Mouse (Mus musculus) liver, embryonic 12.5 days (tissue): ENCODE results near the gene Elovl5. TPM values are rescaled to one million over a fixed set of nuclear protein-coding genes. Genes with fewer than 3 reads are reported as not detected.

Source experiments
- ATAC-seq: fragments of 200-750 bp; cut with Nextera tagmentation; 2 replicates; pipeline ENCODE4 v1.8.0; 2017; ENCODE audit warnings: moderate number of reproducible peaks, mild to moderate bottlenecking, moderate library complexity
- H3K27ac ChIP-seq: fragments of 300-500 bp; sonication (generic); 2 replicates; pipeline ENCODE4 v1.5.1; 2016; ENCODE audit warnings: mild to moderate bottlenecking
- H3K27me3 ChIP-seq: fragments of 300-500 bp; sonication (generic); replicated peaks from 2 replicates; pipeline ENCODE4 v1.6.1; 2016; ENCODE audit warnings: mild to moderate bottlenecking, moderate library complexity
- H3K36me3 ChIP-seq: fragments of 300-500 bp; sonication (generic); 2 replicates; pipeline ENCODE4 v1.6.1; 2016; ENCODE audit warnings: mild to moderate bottlenecking, moderate library complexity
- H3K4me1 ChIP-seq: fragments of 300-500 bp; sonication (generic); 2 replicates; pipeline ENCODE4 v1.6.1; 2016
- H3K4me2 ChIP-seq: fragments of 300-500 bp; sonication (generic); 2 replicates; pipeline ENCODE4 v1.6.1; 2016; ENCODE audit warnings: mild to moderate bottlenecking, moderate library complexity
- H3K4me3 ChIP-seq: fragments of 300-500 bp; sonication (generic); 2 replicates; pipeline ENCODE4 v1.5.1; 2016; ENCODE audit warnings: mild to moderate bottlenecking, moderate library complexity
- H3K9ac ChIP-seq: fragments of 300-500 bp; sonication (generic); 2 replicates; pipeline ENCODE4 v1.6.1; 2016; ENCODE audit warnings: mild to moderate bottlenecking, moderate library complexity
- H3K9me3 ChIP-seq: fragments of 300-500 bp; sonication (generic); replicated peaks from 2 replicates; pipeline ENCODE4 v1.6.1; 2016; ENCODE audit warnings: mild to moderate bottlenecking, moderate library complexity
- WGBS: fragments of 180-500 bp; shearing (Covaris S2); methylation state at CpG from one replicate; pipeline ENCODE4 v1.1.7; 2016; ENCODE audit not compliant: insufficient replicate concordance; 5-methylcytosine and 5-hydroxymethylcytosine counted together
- polyA plus RNA-seq: library from polyadenylated mRNA; unstranded; fragments of >200 nt; fragmentation: Nextera tagmentation; extraction: Ambion mirVana; gene quantifications from 2 replicates; pipeline ENCODE4 v1.2.1, GENCODE M21; 2016

Elovl5 gene
- 28.1 and 28.8 TPM in 2 replicates for polyA plus RNA-seq

GRCm38 (mm10) chr9:77917074-77917621 is at the start of gene Elovl5:
Gene Elovl5, plus strand, starts transcription at chr9:77917364.
- no peaks in the 10 kb centered on the region for H3K27me3 ChIP-seq
- no peaks in the 10 kb centered on the region for H3K36me3 ChIP-seq
- WGBS: under 1% methylated on average over 42 of the region's 42 CpGs
- peaks cover 41% of the 10 kb centered on the region for H3K4me1 ChIP-seq
- peak within 1 kb of the TSS; percentile 73 for H3K27ac ChIP-seq
- no peaks in the 10 kb centered on the region for H3K9me3 ChIP-seq
- H3K4me3 ChIP-seq: peak within 1 kb of the TSS; percentile 83
- H3K9ac ChIP-seq: peak within 1 kb of the TSS; percentile 78
- peak; percentile 87 for ATAC-seq
- H3K4me2 ChIP-seq: peak within 1 kb of the TSS; percentile 100

DNA sequence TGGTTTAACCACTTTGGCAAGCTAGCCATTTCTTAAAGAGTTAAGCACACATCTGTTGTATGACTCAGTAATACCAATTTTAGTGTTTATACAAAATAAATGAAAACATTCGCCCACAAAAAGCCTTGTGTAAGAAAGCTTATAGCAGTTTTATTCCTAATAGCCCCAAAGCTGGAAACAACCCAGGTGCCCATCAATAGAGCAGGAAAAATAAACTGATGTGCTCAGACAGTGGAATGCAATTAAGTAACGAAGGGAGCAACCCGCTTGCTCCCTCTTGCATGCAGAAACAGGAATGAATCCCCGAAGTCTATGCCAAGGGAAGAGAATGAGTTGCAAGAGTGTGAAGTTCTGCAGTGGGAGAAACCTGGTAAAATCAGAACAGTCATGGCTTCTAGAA is 25.7 kb upstream of the Elovl5 start:
- Histone ChIP-seq H3K9ac (no peak overlapping the region), H3K4me3 (no peak overlapping the region), H3K27me3 (0 out of 2 replicates have a peak, but pooled peaks cover under 1% of the 10 kb centered on the region), H3K27ac (no peak overlapping the region), H3K36me3 (no peaks in the 10 kb centered on the region), H3K9me3 (no peaks in the 10 kb centered on the region), H3K4me2 (no peak overlapping the region), H3K4me1 (no peaks in the 10 kb centered on the region)
- no peak for ATAC-seq
- WGBS: 56% methylated on average over 4 of the region's 4 CpGs

DNA sequence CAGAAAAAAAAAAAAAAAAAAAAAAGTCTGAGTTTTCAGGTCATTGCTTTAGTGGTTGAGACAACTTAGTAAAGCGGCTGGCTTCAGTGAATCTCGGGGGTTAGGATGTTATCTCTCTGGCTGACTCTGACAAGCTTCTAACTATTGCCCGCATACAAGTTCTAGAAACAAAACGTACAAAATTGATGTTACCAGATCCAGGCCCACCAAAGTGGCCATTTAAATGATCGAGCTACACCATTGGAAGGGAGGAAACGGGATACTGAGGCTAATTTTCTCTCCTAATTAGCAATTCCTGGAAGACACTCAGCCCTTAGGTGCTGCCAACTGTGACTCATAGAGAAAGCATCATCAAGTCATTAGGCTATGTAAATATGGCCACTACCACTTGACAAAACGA is 18.6 kb upstream of the Elovl5 start:
- Histone ChIP-seq H3K9ac (no peak overlapping the region), H3K4me3 (no peak overlapping the region), H3K27ac (no peak overlapping the region), H3K4me1 (no peaks in the 10 kb centered on the region), H3K27me3 (peaks cover 15% of the 10 kb centered on the region), H3K4me2 (no peak overlapping the region), H3K9me3 (no peaks in the 10 kb centered on the region), H3K36me3 (no peaks in the 10 kb centered on the region)
- WGBS: 40% methylated on average over 7 of the region's 7 CpGs
- ATAC-seq: no peak

GRCm38 (mm10) chr9:77904133-77904532 is 13.0 kb upstream of the Elovl5 start:
- Histone ChIP-seq H3K4me1 (no peaks in the 10 kb centered on the region), H3K27ac (no peak overlapping the region), H3K27me3 (peaks cover 8% of the 10 kb centered on the region; the same call in 1 of the 2 replicates), H3K4me2 (no peak overlapping the region), H3K36me3 (no peaks in the 10 kb centered on the region), H3K4me3 (no peak overlapping the region), H3K9me3 (no peaks in the 10 kb centered on the region), H3K9ac (no peak overlapping the region)
- WGBS: 85% methylated on average over 2 of the region's 2 CpGs
- ATAC-seq: no peak

DNA sequence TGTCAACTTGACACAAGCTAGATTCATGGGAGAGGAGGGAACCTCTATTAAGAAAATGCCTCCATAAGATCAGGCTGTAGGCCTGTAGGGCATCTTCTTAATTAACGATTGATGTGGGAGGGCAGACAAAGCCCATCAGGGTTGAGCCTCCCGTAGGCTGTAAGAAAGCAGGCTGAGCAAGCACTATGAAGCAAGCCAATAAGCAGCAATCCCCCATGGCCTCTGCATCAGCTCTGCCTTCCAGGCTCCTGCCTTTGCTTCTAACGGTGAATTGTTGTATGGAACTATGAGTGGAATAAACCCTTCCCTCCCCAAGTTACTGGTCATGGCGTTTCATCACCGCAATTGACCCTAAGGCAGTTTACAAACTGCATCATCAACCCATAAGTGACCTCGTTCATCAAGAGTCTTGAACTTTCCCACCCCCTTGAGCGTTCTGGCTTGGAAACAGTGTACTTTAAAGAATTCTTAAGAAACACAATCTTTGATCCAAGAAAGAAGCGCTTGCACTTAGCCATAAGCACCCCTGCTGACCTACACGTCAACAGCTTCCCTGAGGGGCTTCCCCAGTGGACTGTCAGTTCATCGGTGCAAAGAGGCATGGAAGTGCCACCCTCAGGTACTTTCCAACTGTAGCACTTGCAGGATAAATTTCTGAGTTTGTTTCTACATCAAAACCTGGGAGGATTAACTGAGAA is 7.4 kb upstream of the Elovl5 start:
- Histone ChIP-seq H3K9me3 (no peaks in the 10 kb centered on the region), H3K9ac (peak overlapping the region; percentile 71; the same call in 1 of the 2 replicates), H3K27ac (peak overlapping the region; percentile 82; the same call in 1 of the 2 replicates), H3K36me3 (no peaks in the 10 kb centered on the region), H3K4me2 (peak overlapping the region; percentile 94), H3K4me3 (peak overlapping the region; percentile 70), H3K4me1 (peaks cover 37% of the 10 kb centered on the region), H3K27me3 (no peaks in the 10 kb centered on the region)
- ATAC-seq: no peak
- WGBS: 43% methylated on average over 10 of the region's 10 CpGs

GRCm38 (mm10) chr9:77910270-77911240 is 6.6 kb upstream of the Elovl5 start:
- Histone ChIP-seq H3K27me3 (no peaks in the 10 kb centered on the region), H3K36me3 (no peaks in the 10 kb centered on the region), H3K9me3 (no peaks in the 10 kb centered on the region), H3K27ac (peak overlapping the region; percentile 82), H3K4me3 (peak overlapping the region; percentile 70), H3K4me1 (peaks cover 37% of the 10 kb centered on the region), H3K9ac (peak overlapping the region; percentile 71), H3K4me2 (peak overlapping the region; percentile 94)
- 1% methylated on average over 66 of the region's 68 CpGs for WGBS
- ATAC-seq: peak; percentile 100

- Histone ChIP-seq H3K27me3 (no peaks in the 10 kb centered on the region), H3K9ac (0 out of 2 replicates have a peak overlapping the region, but pooled peaks have one; percentile 71), H3K9me3 (no peaks in the 10 kb centered on the region), H3K27ac (peak overlapping the region; percentile 82; the same call in 1 of the 2 replicates), H3K4me1 (peaks cover 37% of the 10 kb centered on the region), H3K4me3 (peak overlapping the region; percentile 70), H3K36me3 (no peaks in the 10 kb centered on the region), H3K4me2 (peak overlapping the region; percentile 94)
- ATAC-seq: no peak
- 30% methylated on average over 7 of the region's 7 CpGs for WGBS
These were observed 5.5 kb upstream of the Elovl5 start for GRCm38 (mm10) chr9:77911508-77912229.

- no peak for ATAC-seq
- no peaks in the 10 kb centered on the region for H3K9me3 ChIP-seq
- 56% methylated on average over 6 of the region's 6 CpGs for WGBS
These were observed 4.9 kb upstream of the Elovl5 start for GRCm38 (mm10) chr9:77912246-77912645.

DNA sequence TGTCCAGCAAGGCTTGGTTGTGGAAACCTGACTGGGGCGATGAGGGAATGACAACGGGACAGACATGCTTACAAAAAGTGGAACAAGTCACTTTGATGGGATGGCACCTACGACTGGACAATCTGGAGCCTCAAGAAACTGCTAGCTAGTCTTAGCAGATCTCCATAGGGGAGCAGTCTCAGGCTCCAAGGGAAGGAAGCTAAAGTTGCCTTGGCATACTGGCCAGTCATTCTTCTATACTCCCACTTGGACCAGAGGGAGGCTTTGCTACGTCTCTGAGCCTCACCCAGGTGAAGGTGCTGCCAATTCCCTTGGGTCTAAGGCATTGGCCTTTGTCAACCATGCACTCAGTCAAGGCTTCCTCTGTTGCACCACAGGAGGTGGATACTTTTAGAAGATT is 2.5 kb upstream of the Elovl5 start:
- 59% methylated on average over 4 of the region's 4 CpGs for WGBS
- H3K4me1 ChIP-seq: peaks cover 63% of the 10 kb centered on the region
- H3K4me3 ChIP-seq: no peak overlapping the region
- no peaks in the 10 kb centered on the region for H3K9me3 ChIP-seq
- no peaks in the 10 kb centered on the region for H3K36me3 ChIP-seq
- no peaks in the 10 kb centered on the region for H3K27me3 ChIP-seq
- no peak overlapping the region for H3K4me2 ChIP-seq
- H3K27ac ChIP-seq: no peak overlapping the region
- H3K9ac ChIP-seq: no peak overlapping the region
- ATAC-seq: no peak

More at GRCm38 (mm10) chr9:77912246-77912645, 4.9 kb upstream of the Elovl5 start:
- Histone ChIP-seq H3K36me3 (no peaks in the 10 kb centered on the region), H3K4me3 (no peak overlapping the region), H3K9ac (no peak overlapping the region), H3K4me1 (peaks cover 43% of the 10 kb centered on the region), H3K4me2 (peak overlapping the region; percentile 94), H3K27me3 (no peaks in the 10 kb centered on the region), H3K27ac (0 out of 2 replicates have a peak overlapping the region, but pooled peaks have one; percentile 82)

- H3K9ac ChIP-seq: no peak overlapping the region
- H3K27ac ChIP-seq: no peak overlapping the region
- no peak for ATAC-seq
- 43% methylated on average over 4 of the region's 4 CpGs for WGBS
- H3K4me2 ChIP-seq: no peak overlapping the region
- H3K4me3 ChIP-seq: no peak overlapping the region
- H3K4me1 ChIP-seq: peaks cover 55% of the 10 kb centered on the region
- no peaks in the 10 kb centered on the region for H3K36me3 ChIP-seq
- H3K27me3 ChIP-seq: no peaks in the 10 kb centered on the region
- no peaks in the 10 kb centered on the region for H3K9me3 ChIP-seq
These were observed 1.4 kb upstream of the Elovl5 start for GRCm38 (mm10) chr9:77915791-77916190.

- under 1% methylated on average over 45 of the region's 45 CpGs for WGBS
- Histone ChIP-seq H3K9me3 (no peaks in the 10 kb centered on the region), H3K9ac (peak overlapping the region; percentile 78), H3K4me1 (peaks cover 36% of the 10 kb centered on the region), H3K4me3 (peak overlapping the region; percentile 83), H3K4me2 (peak overlapping the region; percentile 100), H3K27me3 (no peaks in the 10 kb centered on the region), H3K27ac (peak overlapping the region; percentile 73), H3K36me3 (no peaks in the 10 kb centered on the region)
- peak; percentile 24 for ATAC-seq
These were observed 513 bp downstream of the Elovl5 start for GRCm38 (mm10) chr9:77917622-77918131.
